In the genomic region with DNA sequence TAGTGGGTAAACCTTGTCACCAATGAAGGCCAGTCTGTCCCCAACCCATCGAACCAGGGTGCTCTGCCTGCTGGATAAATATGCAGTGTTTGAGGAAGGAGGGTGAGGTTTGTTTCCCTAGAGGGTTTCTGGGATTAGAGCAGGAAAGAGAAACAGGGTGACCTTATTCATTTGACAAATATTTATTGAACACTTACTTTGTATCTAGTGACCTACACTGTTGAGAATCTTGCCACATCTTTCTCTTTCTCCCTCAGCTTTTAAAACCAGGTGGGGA, we compare ENCODE assay signal across 1 mouse cellular context.
TF ChIP-seq lines count a peak whose summit lies in the region.

No protein-coding gene starts in this region.

TF ChIP-seq in ES-E14, 5 proteins besides CTCF, POLR2A, EP300 and RAD21 (continued from another document):
- no peak for TF ChIP-seq HCFC1 (IDR thresholded peaks at IDR 0.05; ENCODE audit: borderline replicate concordance, insufficient read depth, low read length)
TF ChIP-seq in ES-E14: peak in this region for 0.
